Mouse (Mus musculus) left cerebral cortex, adult 18-20 months (tissue): Measurements from ENCODE around the gene Prdm16. TPM values are rescaled to one million over a fixed set of nuclear protein-coding genes. Genes with fewer than 3 reads are reported as not detected.
A peak's percentile ranks its signal among the peaks of the same experiment; 100 is the strongest.

Source experiments
- DNase-seq, 2 experiments: peaks; one replicate each; pipeline ENCODE4 v3.0.0; 2021 to 2022; ENCODE audit warnings: low spot score in 2 of 2, mixed read lengths in 1 of 2
- total RNA-seq, 2 experiments: library from RNA; stranded (reverse); gene quantifications; 2 replicates each; pipeline ENCODE4 v1.2.3; 2021

The Prdm16 gene
- total RNA-seq, 2 experiments from 2014 or later, result 8.3 to 8.8 TPM

DNA sequence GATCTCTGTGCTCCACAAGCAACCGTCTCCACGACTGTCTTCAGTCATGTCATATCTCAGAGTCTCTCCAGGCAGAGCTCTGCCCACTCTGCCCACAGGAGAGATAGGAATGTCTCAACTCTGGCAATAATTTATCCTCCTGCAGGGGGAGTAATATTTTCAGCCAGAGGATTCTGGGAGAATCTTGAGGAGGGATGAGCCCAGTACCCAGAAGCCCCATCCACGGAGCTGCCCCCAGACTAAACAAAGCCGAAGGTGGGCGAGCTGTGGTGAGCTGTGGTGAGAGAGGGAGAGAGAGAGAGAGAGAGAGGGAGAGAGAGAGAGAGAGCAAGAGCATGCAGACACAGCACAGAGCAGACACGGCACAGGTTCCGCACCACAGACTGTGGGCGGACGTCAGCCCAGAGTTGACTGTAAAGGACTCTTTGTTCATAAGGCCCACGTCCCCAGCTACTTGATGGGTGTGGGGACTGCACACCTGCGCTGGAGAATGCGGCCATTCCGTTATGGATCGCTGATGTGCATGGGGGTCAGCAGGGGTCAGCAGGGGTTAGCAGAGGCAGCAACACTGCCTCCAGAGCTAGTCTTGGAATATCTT lies 197.1 kb downstream of the Prdm16 start:
- peak in 1 of 2 experiments; percentile 32 for DNase-seq

DNA sequence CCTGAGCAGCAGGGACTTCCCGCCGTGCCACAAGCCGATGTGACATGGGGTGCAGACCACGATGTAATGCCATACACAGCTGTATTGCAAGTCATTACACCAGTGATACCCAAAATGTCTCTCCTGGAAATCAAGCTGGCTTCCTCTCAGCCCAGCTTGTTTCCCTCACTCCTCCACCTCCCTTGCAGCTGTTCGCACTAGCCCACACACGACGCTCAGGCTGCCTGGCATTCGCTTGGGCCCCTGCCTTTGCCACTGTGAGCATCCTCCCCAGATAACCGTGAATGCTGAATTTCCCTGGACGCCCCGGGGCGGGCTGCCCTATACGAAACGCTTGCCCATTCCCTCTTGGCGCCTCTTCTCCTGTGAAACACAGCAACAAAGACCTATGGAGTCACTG lies 198.1 kb downstream of the Prdm16 start:
- DNase-seq, result peak; percentile 40 to 57

DNA sequence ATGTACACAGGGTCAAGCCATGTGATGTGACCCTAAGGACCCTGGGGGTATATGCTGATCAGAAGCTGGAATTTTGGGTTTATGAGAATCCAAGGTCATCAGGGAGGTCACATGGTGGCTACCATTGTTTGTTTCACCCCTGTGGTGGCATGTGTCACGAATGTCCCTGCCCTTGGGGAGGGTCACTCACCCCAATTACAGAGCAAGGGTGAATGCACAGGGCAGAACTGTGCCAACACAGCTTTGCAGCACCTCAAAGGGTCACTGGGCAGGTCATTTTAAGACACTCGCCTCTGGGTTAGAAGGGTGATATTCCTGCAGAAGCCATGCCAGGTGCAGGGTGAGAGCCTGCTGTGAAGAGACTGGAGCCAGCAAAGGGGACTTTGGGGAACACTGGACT lies 206.9 kb downstream of the Prdm16 start:
- DNase-seq, result no peak

DNA sequence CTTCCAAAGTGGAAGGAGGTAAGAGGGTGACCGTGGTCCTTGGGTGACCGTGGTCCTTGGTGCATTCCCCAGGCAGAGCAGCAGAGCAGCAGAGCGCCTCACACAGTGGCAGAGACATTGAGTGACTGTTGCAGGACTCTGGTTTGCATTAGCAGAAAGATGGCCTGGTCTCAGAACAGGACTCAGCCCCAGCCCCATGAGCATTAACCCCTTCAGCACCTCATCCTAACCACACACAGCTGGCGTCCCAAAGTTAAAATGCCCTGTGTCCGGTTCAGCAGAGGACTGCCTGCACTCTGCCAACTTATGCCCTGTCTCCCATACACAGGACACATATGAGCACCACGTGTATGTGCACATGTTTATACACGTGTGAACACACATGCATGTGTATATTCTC lies 209.8 kb downstream of the Prdm16 start:
- no peak for DNase-seq

DNA sequence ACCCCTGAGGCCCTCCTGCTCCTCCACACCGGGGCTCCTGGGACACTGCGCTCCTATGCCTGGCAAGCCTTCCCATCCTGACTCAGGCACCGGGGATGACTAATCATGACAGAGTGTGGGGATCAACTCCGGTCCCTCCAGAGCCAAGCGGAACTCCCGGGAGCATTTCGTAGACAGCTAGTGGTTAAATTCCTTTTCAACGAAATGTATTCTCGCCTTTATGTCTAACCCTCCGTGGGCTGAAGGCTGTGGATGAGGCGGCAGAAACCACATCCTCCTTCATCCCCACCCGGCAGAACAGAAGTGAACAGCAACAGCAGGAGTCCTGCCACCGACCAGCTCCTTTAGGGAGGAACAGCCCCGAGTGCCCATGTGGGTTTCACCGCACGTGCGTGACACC lies 211.4 kb downstream of the Prdm16 start:
- peak; percentile 55 for DNase-seq

DNA sequence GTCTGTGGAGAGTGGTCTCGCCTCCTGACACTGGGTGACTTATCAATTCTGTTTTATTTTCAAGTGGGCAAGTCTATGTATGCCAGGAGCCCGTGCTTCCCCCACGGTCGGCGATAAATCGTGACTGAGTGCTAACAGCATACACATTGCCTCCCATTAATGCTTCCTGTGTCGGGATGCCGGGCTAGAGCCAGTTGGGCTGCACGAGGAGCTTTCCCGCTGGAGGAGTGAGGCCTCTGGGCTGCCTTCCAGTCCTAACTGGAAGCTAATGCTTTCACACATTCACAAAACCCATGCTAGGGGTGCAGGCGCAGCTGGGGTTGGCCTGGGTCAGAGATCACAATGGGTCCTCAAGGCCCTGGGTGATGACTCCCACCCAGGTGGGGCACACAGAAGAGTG lies 212.0 kb downstream of the Prdm16 start:
- DNase-seq, result peak in 1 of 2 experiments; percentile 20

DNA sequence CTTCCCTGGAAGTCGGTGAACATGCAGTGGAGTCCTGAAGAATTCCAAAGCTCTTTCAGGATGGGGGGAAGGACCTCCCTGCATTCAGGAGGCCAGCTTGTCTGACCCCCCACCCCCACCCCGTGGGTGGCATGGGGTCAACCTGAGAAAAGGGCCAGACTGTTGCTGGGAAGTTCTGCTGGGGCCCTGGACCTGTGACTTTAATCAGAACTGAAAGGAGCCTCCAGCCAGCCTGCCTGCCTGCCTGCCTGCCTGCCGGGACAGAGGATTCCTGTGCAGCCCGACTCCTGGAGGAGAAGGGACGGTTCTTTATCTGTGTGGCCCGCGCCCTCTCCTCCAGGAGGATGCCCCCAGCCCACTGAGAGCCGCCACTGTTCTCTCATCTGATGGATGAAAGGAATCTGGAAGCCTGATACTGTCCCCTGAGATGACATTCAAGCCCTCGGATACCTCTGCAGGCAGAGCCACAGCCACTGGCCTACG lies 214.2 kb downstream of the Prdm16 start:
- no peak for DNase-seq

DNA sequence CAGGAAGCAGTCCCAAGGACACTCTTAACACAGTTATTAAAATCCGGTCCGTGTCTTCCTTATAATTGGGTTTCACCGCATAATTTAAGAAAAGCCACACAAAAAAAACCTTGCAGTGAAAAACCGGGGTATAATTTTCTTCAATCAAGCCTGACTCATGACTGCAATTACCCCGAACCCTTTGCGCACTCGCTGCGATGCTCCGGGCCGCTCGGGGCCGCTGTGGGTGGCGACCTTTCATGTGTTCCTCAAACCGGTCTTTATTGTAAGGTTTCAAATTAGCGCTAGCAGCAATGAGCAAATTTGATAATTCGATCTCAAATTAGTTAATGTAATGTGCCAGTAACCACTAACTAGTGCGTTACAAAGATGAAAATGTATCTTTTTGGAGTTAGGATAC lies 215.9 kb downstream of the Prdm16 start:
- DNase-seq, result no peak

DNA sequence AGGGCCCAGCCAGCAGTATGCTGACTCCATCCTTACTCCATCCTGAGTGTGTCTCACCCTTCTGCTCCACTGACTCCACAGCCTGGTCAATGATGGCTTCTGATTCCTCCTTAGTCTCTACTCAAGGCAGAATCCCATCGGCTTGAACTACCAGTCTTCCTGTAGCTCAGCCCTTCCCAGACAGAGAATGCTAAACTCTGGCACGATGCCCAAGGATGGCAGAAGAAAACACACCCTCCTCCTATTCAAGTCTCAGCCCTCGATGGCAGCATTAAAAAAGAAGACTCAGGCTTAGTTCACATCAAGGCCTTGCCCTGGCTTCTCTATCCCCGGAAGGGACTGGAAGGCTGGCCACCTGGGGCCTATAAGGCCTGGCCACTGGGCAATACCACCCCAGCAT lies 216.9 kb downstream of the Prdm16 start:
- no peak for DNase-seq

DNA sequence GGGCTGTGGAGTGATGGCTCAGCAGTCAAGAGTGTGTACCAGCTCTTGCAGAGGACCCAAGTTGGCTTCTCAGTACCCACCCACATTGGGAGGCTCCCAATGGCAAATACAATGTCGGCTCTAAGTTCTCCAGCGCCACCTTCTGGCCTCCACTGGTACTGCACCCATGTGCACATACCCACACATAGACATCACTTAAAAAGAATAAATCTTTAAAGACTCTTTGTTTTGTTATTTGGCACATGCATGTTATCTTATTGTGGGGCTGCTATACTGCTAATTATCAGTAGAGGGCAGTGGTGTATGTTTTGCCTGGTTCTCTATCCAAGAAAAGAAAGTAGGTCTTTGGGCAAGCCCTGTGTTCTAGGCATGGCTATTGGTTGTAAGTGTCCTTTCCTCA lies 217.7 kb downstream of the Prdm16 start:
- DNase-seq, result no peak

DNA sequence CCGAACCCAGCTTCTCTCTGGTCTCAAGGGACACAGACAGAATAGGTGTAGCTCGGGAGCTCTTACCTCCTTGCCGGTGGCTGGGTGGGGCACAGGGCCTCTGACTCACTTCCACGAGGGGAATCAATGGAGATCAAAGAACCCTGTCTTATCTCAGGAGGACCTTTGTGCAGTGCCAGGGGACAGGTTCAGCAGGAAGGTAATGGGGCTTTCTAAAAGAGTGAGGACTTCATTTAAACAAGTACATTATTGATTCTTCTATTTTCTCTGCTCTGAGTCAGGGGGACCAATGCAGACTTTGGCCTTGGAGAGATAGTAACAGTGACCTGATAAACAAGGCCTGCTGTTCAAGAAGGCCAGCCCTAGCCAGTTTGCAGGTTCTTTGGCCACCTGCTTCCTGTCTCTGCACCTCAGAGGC lies 218.3 kb downstream of the Prdm16 start:
- DNase-seq, result no peak

DNA sequence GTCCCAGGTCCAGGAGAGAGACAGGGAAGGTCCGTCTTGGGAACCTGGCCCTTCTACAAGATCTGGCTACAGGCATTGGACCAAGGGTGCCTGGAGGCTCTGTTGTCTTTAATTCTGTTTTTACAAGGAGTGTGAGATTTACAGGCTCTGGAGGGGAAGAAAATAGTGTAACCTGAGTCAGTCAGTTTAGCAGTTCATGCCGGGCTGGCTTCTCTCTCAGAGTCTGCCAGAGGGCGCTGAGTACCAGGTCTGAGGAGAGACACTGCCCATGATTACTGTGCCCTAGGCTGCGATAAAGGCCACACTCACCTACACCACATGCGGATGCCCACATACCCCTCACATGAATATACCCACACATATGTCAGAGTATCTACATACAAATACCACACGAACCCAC lies 219.9 kb downstream of the Prdm16 start:
- DNase-seq, result no peak

DNA sequence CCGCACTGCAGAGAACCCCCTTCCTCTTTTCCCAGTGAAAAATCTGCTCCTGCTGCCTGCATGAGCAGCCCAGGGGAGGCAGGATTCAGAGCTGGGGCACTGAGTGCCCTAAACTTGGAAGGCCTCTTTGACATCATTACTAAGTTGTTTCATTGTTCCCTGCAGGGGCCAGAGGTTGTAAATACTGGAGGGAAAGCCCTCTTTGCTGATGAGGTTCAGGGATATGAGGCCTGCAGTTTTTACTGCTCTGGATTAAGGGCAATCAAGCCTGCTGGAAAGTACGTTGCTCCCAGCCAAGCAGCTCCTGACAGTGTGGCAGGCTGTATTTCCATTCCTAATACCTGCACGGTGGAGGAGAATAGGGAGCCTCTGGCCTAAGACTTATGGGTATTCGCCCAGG lies 221.8 kb downstream of the Prdm16 start:
- no peak for DNase-seq

DNA sequence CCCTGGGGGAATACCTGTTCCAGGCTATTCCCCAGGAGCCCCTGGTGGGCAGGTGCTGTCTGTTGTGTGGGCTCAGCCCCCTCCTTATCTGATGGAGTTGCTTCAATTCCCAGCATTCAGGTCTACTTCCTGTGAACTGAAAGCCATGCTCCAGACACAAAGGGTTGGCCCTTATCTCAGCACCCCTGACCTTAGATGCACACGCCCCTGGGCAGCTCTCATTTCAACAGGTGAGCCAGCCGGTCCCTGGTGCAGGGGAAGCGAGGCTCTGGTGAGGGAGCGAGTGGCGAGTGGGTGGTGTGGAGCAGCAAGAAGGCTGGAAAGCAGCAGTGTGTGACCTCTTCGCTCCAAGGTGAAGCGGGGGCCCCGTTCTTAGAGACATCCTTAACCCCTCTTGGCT lies 226.1 kb downstream of the Prdm16 start:
- DNase-seq, result no peak

DNA sequence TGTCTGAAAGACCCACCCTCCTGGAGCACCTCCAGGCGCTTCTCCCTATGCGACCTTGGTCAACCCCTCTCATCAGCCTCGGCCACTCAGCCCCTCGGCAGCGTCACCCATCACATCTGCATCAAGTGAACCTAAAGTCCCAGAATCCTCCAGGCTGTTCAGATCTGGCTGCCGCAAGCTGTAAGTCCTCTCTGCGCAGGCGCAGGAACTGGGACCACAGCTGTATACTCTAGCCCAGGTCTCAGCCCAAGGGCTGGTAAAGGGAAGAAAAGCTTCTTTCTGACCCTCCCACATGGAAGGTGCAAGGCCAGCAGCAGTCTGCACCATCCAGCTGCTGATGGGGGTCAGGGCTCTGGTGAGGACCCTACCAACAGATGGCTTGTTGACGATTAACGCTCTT lies 226.8 kb downstream of the Prdm16 start:
- DNase-seq, result no peak

DNA sequence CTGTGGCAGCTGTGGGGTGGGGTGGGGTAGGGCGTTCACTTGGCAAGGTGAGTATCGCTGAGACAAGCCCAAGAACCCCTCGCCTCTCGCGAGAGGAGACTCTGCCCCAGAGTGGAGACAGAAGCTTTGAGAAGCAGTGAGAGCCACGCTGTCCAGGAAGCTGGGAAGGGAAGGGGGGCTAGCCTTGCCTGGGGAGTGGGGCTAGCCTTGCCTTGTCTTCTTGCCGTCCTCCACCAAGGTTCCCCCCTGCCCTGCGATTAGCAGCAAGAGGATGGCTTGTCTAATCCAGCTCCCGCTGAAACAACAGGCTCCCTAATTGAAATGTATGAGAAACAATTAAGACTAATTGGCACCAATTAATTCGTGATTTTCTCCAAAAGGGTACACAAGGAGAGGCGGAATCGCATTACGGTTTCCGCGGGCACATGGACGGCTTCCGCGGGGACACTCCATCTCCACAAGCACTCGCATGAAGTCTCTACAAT lies 227.4 kb downstream of the Prdm16 start:
- DNase-seq, result no peak

DNA sequence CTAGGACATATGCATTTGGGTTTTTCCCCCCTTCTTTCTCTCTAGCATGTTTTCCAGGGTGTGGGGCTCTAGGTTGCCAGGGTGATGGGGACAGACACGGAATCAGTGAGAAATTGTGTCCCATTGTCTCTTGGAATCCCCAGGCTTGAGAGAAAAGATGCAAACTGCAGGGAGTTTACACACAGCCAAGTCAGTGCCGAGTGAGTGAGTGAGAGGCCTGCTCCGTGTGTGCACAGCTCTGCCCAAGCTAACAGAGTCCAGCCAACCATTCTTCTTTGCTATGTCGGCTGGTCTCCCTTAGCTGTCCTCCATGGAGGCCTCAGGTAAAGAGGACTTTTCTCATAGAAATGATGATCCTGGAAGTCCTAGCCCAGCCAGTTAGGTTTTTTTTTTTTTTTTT lies 233.7 kb downstream of the Prdm16 start:
- no peak for DNase-seq

DNA sequence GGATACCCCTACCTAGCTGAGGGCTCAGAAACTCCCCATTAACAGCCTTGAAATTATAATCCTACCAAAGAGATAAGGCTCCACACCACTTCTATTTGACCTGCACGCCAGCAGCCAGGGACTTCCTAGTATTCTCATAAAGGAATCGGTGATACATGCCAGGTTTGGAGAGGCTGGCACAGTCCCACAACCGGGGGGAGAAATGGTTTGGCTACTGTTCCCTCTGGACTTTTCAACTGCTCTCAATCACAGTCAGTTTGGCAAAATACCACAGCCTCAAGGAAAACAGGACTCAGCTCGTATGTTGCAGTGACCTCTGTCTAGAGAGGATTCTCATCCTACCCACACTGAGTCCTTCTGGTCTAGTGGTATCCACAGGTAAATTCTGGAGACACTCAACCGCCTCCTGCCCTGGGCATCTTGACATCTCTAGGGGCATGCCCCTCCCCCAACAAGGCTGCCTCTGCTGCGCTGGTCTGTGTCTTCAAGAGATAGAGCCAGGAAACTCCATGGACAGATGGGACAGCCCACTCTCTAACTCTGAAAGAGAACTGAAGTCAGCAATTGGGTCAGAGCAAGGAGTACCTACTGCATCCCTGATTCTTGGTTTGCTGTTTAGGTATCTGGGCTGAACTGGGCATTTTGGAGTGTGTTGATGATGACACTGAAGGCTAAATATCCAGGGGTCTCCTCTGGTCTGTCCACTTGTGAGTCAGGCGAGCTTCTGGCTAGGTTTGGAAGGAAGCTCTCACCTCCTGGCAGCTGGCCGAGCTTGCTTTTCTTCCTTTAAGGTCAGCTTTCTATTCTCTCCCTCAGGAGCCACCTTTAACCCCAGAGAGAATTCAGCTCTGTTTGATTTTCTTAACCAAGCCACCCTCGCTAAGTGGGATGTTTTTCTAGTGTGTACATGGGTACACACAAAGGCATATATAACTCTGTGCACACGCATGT lies 234.4 kb downstream of the Prdm16 start:
- DNase-seq, result peak; percentile 43 to 60

DNA sequence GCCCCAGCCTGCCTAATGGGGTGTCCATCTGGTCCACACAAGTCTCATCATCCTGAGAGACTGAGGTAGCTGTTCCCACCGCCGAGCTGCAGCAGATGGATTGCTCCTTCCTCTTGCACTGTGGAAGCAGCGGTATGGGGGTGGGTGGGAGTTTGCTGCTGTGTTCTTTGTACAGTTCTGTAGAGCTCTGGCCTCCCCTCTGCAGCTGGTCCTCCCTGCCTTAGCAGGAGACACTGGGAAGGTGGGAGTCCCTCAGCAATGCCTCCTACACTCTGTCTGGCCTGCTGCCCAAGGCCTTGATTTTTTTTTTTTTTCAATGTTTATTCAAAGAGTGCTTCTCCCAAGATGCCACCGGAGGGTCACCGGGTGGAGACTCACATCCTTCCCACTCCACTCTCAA lies 235.3 kb downstream of the Prdm16 start:
- DNase-seq, result peak; percentile 57 to 79

DNA sequence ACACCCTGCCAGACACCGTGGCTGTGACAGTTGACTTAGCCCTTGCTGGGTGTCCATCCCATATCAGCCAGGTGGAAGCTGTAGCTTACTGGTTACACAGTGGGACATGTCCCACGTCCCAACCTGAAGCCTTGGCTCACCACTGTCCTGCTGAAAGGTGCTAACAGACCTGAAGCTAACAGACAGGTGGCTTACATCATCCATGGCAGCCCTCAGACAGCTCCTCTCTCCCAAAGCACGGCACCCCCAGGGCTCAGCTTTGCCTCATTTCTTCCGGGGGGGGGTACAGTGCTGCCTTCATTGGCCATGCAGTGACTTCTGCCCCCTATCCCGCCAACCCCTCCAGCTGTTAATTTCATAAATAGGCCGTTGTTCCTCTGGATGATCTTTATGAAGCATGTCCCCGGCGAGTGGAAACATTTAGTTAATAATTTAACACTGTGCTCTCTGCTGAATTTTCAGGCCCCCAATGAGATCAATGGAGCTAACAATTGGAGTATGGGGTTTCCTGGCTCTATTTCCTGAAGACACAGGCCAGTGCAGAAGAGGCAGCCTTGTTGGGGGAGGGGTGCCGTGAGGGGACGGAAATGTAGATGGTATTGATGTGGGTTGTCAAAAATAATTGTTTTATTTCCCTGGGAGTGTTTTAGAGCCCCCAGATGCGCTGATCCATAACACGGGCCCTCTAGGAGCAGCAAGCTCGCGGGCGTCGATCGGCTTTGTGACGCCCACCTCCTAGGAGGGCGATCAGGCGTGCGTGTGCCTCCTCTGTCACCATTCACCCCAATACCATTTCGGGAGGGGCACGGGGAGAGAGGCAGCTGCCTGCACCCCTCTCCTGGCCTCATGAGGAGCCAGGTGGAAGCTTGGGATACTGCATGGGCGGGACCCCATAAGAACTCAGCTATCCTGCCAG lies 236.2 kb downstream of the Prdm16 start:
- no peak for DNase-seq

DNA sequence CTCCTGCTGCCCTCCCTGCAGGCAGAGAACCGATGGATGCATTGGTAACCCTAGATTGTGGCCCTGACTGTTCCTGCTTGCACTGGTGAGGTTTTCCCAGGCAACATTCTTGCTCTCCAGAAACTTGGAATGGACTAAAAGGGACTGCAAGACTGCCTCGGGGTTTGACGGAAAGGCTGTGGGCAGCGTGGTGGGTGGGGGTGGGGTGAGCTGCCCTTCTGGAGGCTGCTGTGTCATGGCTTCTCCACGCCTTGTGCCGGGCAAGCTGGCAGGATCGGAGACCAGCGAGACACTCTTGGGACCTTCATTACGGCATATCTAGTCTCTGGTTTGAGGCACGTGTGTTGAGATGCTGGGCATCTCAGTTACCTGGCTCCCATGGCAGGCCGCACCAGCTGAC lies 237.0 kb downstream of the Prdm16 start:
- DNase-seq, result no peak
